ENCODE assay signal across 16 mouse cellular contexts in the genomic region with DNA sequence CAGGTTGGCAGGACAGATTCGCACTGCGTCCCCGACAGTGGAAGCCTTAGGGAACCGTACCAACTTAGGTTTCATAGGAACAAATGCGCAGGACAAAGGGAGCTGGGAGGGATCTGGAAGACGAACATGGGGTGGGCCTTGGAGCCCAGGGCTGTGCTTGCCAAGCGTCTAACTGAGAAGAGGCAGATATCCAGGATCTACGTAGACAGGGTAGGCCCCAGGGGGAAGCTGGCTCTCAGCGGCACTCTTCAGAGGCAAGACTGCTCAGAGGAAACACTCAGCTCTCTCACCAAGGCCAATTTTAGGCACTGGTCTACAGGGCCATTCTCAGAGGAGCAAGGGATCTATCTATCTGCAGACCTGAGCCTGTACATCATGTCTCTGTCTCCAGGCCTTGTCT. TPM values are rescaled to one million over a fixed set of nuclear protein-coding genes. Genes with fewer than 3 reads are reported as not detected.
DNase-seq lines count a peak whose midpoint lies in the region; ATAC-seq and TF ChIP-seq lines count a peak whose summit lies in the region.
"Had no signal": no experiment of that assay in that cellular context is flagged by ENCODE, and none has a peak within 500 bp of the region (broad histone marks: within the 10 kb centered on the region; RNA-seq: fewer than 3 reads in every experiment).

No protein-coding gene starts in this region.

- TF ChIP-seq POLR2A in thymus, adult 2 months (IDR thresholded peaks at IDR 0.05; ENCODE audit: control insufficient read depth, extremely low read depth, insufficient read depth, low read length, poor library complexity): no peak

- H3K36me3 ChIP-seq in heart, embryonic 10.5 days: no peaks in the 10 kb centered on the region
- peaks cover 55% of the 10 kb centered on the region for H3K36me3 ChIP-seq in hindbrain, embryonic 10.5 days
- no peaks in the 10 kb centered on the region for H3K36me3 ChIP-seq in hindbrain, embryonic 14.5 days (replicated peaks; ENCODE audit: control insufficient read depth, insufficient read depth)
- no peaks in the 10 kb centered on the region for H3K36me3 ChIP-seq in thymus, adult 2 months (ENCODE audit: control insufficient read depth, insufficient read depth, low read length)
- peaks cover 3% of the 10 kb centered on the region for H3K36me3 ChIP-seq in limb, embryonic 10.5 days

- H3K4me3 ChIP-seq in heart, embryonic 10.5 days: no peak overlapping the region
- no peak overlapping the region for H3K4me3 ChIP-seq in hindbrain, embryonic 10.5 days
- no peak overlapping the region for H3K4me3 ChIP-seq in hindbrain, embryonic 14.5 days (replicated peaks; ENCODE audit: low read length)
- no peak overlapping the region for H3K4me3 ChIP-seq in thymus, adult 2 months (ENCODE audit: control insufficient read depth, insufficient read depth, low read length)
- no peak overlapping the region for H3K4me3 ChIP-seq in limb, embryonic 10.5 days
- H3K4me3 ChIP-seq: erythroblast, embryonic 14.5 days had no signal

- no peak for DNase-seq in heart, embryonic 10.5 days (ENCODE audit: low spot score)
- no peak for DNase-seq in heart, postnatal 14 days
- no peak for DNase-seq in hindbrain, embryonic 10.5 days (ENCODE audit: low spot score)
- no peak for DNase-seq in hindbrain, embryonic 14.5 days (ENCODE audit: low spot score)
- DNase-seq in thymus, adult 2 months: no peak
- DNase-seq in thymus, adult 18-20 months: no peak
- no peak for DNase-seq in limb, embryonic 10.5 days (ENCODE audit: low spot score)
- DNase-seq in T-cell, adult 2 months (ENCODE audit: low spot score): no peak
- DNase-seq: adrenal gland, postnatal 25 days; cerebellum, adult 2 months; gastrocnemius, postnatal 14 days; liver; liver, postnatal 0 days; lung, postnatal 36 days had no signal

- intact Hi-C loops in heart, postnatal 14 days (cut with DNase I): no loop called here

- H3K27ac ChIP-seq in heart, embryonic 10.5 days: peak overlapping the region; percentile 83
- H3K27ac ChIP-seq in hindbrain, embryonic 10.5 days: peak overlapping the region; percentile 64; the same call in 1 of the 2 replicates
- no peak overlapping the region for H3K27ac ChIP-seq in hindbrain, embryonic 14.5 days
- peak overlapping the region; percentile 74 for H3K27ac ChIP-seq in thymus, adult 2 months (ENCODE audit: control insufficient read depth, insufficient read depth, low read length)
- 0 out of 2 replicates have a peak overlapping the region, but pooled peaks have one; percentile 1 for H3K27ac ChIP-seq in limb, embryonic 10.5 days

- TF ChIP-seq CTCF in thymus, adult 2 months (IDR thresholded peaks at IDR 0.05; ENCODE audit: borderline replicate concordance, control insufficient read depth, extremely low read depth, insufficient read depth, low read length, poor library complexity): no peak

- peaks cover 82% of the 10 kb centered on the region for H3K4me1 ChIP-seq in heart, embryonic 10.5 days
- peaks cover 72% of the 10 kb centered on the region for H3K4me1 ChIP-seq in hindbrain, embryonic 10.5 days (replicated peaks)
- H3K4me1 ChIP-seq in hindbrain, embryonic 14.5 days (replicated peaks; ENCODE audit: control insufficient read depth, insufficient read depth, low read length): peaks cover 19% of the 10 kb centered on the region
- peaks cover 61% of the 10 kb centered on the region for H3K4me1 ChIP-seq in thymus, adult 2 months (replicated peaks; ENCODE audit: control insufficient read depth, insufficient read depth, low read length)
- peaks cover 57% of the 10 kb centered on the region for H3K4me1 ChIP-seq in limb, embryonic 10.5 days

- ATAC-seq in hindbrain, embryonic 14.5 days (ENCODE audit: low FRiP score): no peak; the same call in 1 of the 2 replicates
- ATAC-seq: intestine, postnatal 0 days; liver, postnatal 0 days had no signal

- H3K27me3 ChIP-seq in heart, embryonic 10.5 days (ENCODE audit: insufficient read depth, poor library complexity, severe bottlenecking): peaks cover 8% of the 10 kb centered on the region; the same call in 1 of the 2 replicates
- no peaks in the 10 kb centered on the region for H3K27me3 ChIP-seq in hindbrain, embryonic 10.5 days (ENCODE audit: insufficient read depth, poor library complexity, severe bottlenecking)
- H3K27me3 ChIP-seq in hindbrain, embryonic 14.5 days (ENCODE audit: control insufficient read depth, insufficient read depth, low read length): no peaks in the 10 kb centered on the region
- no peaks in the 10 kb centered on the region for H3K27me3 ChIP-seq in thymus, adult 2 months (ENCODE audit: control insufficient read depth, insufficient read depth, low read length)
- H3K27me3 ChIP-seq in limb, embryonic 10.5 days (ENCODE audit: low read depth, poor library complexity, severe bottlenecking): no peaks in the 10 kb centered on the region

- H3K4me2 ChIP-seq in hindbrain, embryonic 14.5 days (replicated peaks): no peak overlapping the region

- 61% methylated on average over 9 of the region's 9 CpGs for WGBS in heart, embryonic 10.5 days
- 90% methylated on average over 9 of the region's 9 CpGs for WGBS in hindbrain, embryonic 10.5 days
- WGBS in hindbrain, embryonic 14.5 days: 71% methylated on average over 9 of the region's 9 CpGs
- 96% methylated on average over 9 of the region's 9 CpGs for WGBS in thymus, adult 2 months
- 93% methylated on average over 9 of the region's 9 CpGs for WGBS in limb, embryonic 10.5 days

- no peaks in the 10 kb centered on the region for H3K9me3 ChIP-seq in heart, embryonic 10.5 days
- H3K9me3 ChIP-seq in hindbrain, embryonic 10.5 days: no peaks in the 10 kb centered on the region
- H3K9me3 ChIP-seq in hindbrain, embryonic 14.5 days (ENCODE audit: control insufficient read depth, low read length): no peaks in the 10 kb centered on the region
- no peaks in the 10 kb centered on the region for H3K9me3 ChIP-seq in limb, embryonic 10.5 days (replicated peaks)

- H3K9ac ChIP-seq in hindbrain, embryonic 14.5 days: no peak overlapping the region
- H3K9ac ChIP-seq: liver, postnatal 0 days had no signal

RNA-seq across cellular contexts. Expression of a gene that starts 57.1 kb away (rescaled TPM):
- polyA plus RNA-seq in heart, embryonic 10.5 days (2016; fragmentation: Nextera tagmentation; extraction: Ambion mirVana): 22.8 and 42.4 TPM in 2 replicates
- total RNA-seq in heart, postnatal 14 days (2021): 10 to 100 TPM; 17.4 to 20.9 TPM
- 28.5 and 33.1 TPM in 2 replicates for polyA plus RNA-seq in hindbrain, embryonic 10.5 days (2016; fragmentation: Nextera tagmentation; extraction: Ambion mirVana)
- 34.6 and 43.9 TPM in 2 replicates for polyA plus RNA-seq in hindbrain, embryonic 14.5 days (2014; fragmentation: Nextera tagmentation; extraction: Ambion mirVana)
- polyA plus RNA-seq in thymus, adult 2 months (2012; rRNA removed): 4.4 and 4.9 TPM in 2 replicates
- polyA plus RNA-seq in limb, embryonic 10.5 days (2016; fragmentation: Nextera tagmentation; extraction: Ambion mirVana): 11.4 and 15.3 TPM in 2 replicates
